ENCODE assay signal across 8 mouse cellular contexts in genomic region chr8:12395071-12396031, GRCm38 (mm10). TPM values are rescaled to one million over a fixed set of nuclear protein-coding genes. Genes with fewer than 3 reads are reported as not detected.
DNase-seq lines count a peak whose midpoint lies in the region; ATAC-seq and TF ChIP-seq lines count a peak whose summit lies in the region.

Gene Sox1 (plus strand): TSS chr8:12395295.

- TF ChIP-seq CTCF in heart, postnatal 0 days (IDR thresholded peaks at IDR 0.05; ENCODE audit: low read depth), result no peak

- peaks cover 2% of the 10 kb centered on the region for H3K4me1 ChIP-seq in liver, embryonic 11.5 days (replicated peaks; ENCODE audit: control insufficient read depth, insufficient read depth, low read length)
- peaks cover 3% of the 10 kb centered on the region; the same call in 1 of the 2 replicates for H3K4me1 ChIP-seq in heart, postnatal 0 days (ENCODE audit: control insufficient read depth, insufficient read depth)
- H3K4me1 ChIP-seq in neural tube, embryonic 13.5 days (replicated peaks), result peaks cover 47% of the 10 kb centered on the region

- peak; percentile 51 for DNase-seq in liver, embryonic 11.5 days (ENCODE audit: low spot score)
- DNase-seq in liver, result no peak
- no peak for DNase-seq in heart, postnatal 0 days (ENCODE audit: low spot score)
- peak; percentile 77 to 84 for DNase-seq in left cerebral cortex, postnatal 10 days (ENCODE audit: extremely low spot score in 1 of 2, low spot score in 2 of 2)
- no peak for DNase-seq in MN1 (ENCODE audit: low spot score)
- no peak for DNase-seq in spleen, adult 18-20 months

- H3K4me3 ChIP-seq in liver, embryonic 11.5 days (ENCODE audit: low read depth, low read length), result peak within 1 kb of the TSS; percentile 39
- H3K4me3 ChIP-seq in heart, postnatal 0 days (ENCODE audit: low read depth, low read length), result peak within 1 kb of the TSS; percentile 48
- H3K4me3 ChIP-seq in neural tube, embryonic 13.5 days, result peak within 1 kb of the TSS; percentile 47

- no peak within 1 kb of the TSS for H3K27ac ChIP-seq in liver, embryonic 11.5 days (ENCODE audit: low read depth, low read length)
- no peak within 1 kb of the TSS for H3K27ac ChIP-seq in heart, postnatal 0 days (ENCODE audit: low read depth)
- H3K27ac ChIP-seq in neural tube, embryonic 13.5 days (replicated peaks), result peak within 1 kb of the TSS; percentile 87

- H3K9ac ChIP-seq in liver, embryonic 11.5 days (ENCODE audit: low read depth, low read length), result no peak within 1 kb of the TSS
- no peak within 1 kb of the TSS for H3K9ac ChIP-seq in heart, postnatal 0 days (replicated peaks; ENCODE audit: low read depth, low read length)
- peak within 1 kb of the TSS; percentile 71 for H3K9ac ChIP-seq in neural tube, embryonic 13.5 days

- intact Hi-C loops in left cerebral cortex, postnatal 10 days (cut with DNase I), result no loop called here

- no peak for TF ChIP-seq EP300 in heart, postnatal 0 days (IDR thresholded peaks at IDR 0.05; ENCODE audit: low read depth)

- WGBS in liver, embryonic 11.5 days, result under 1% methylated on average over 73 of the region's 89 CpGs
- 2% methylated on average over 60 of the region's 89 CpGs for WGBS in heart, postnatal 0 days
- under 1% methylated on average over 71 of the region's 89 CpGs for whole genome bisulfite sequencing in neural tube, embryonic 13.5 days

- H3K36me3 ChIP-seq in liver, embryonic 11.5 days (ENCODE audit: control insufficient read depth, insufficient read depth, low read length), result no peaks in the 10 kb centered on the region
- H3K36me3 ChIP-seq in heart, postnatal 0 days (replicated peaks; ENCODE audit: control insufficient read depth, insufficient read depth, low read length), result no peaks in the 10 kb centered on the region
- no peaks in the 10 kb centered on the region for H3K36me3 ChIP-seq in neural tube, embryonic 13.5 days

- no peaks in the 10 kb centered on the region for H3K9me3 ChIP-seq in liver, embryonic 11.5 days (ENCODE audit: control insufficient read depth, low read length)
- no peaks in the 10 kb centered on the region for H3K9me3 ChIP-seq in heart, postnatal 0 days (replicated peaks; ENCODE audit: control insufficient read depth, low read length)
- no peaks in the 10 kb centered on the region for H3K9me3 ChIP-seq in neural tube, embryonic 13.5 days

- peak within 1 kb of the TSS; percentile 58 for H3K4me2 ChIP-seq in liver, embryonic 11.5 days
- H3K4me2 ChIP-seq in heart, postnatal 0 days (ENCODE audit: low read depth, low read length), result peak within 1 kb of the TSS; percentile 57
- peak within 1 kb of the TSS; percentile 57 for H3K4me2 ChIP-seq in neural tube, embryonic 13.5 days

- ATAC-seq in liver, embryonic 11.5 days (replicated peaks; ENCODE audit: low FRiP score), result no peak; the same call in 1 of the 2 replicates
- ATAC-seq in common myeloid progenitor, adult 5-6 weeks (replicated peaks; ENCODE audit: low read depth, poor library complexity, severe bottlenecking), result peak; percentile 57
- peak; percentile 53; the same call in 1 of the 2 replicates for ATAC-seq in heart, postnatal 0 days (ENCODE audit: insufficient read depth, low read depth)
- peak; percentile 87 for ATAC-seq in neural tube, embryonic 13.5 days (ENCODE audit: low read depth)

- H3K27me3 ChIP-seq in liver, embryonic 11.5 days (replicated peaks; ENCODE audit: control insufficient read depth, insufficient read depth, low read length), result peaks cover 98% of the 10 kb centered on the region
- H3K27me3 ChIP-seq in heart, postnatal 0 days (ENCODE audit: control insufficient read depth, insufficient read depth, low read length), result peaks cover 100% of the 10 kb centered on the region
- peaks cover 91% of the 10 kb centered on the region for H3K27me3 ChIP-seq in neural tube, embryonic 13.5 days

RNA-seq across cellular contexts. Expression of gene Sox1, which starts in this region (rescaled TPM):
- not detected in 2 replicates for polyA plus RNA-seq in liver, embryonic 11.5 days (2014; fragmentation: Nextera tagmentation; extraction: Ambion mirVana)
- total RNA-seq in common myeloid progenitor, adult 5-6 weeks (2017), result not detected in 2 replicates
- not detected in 2 replicates for total RNA-seq in heart, postnatal 0 days (2014; rRNA removed; ENCODE audit: low replicate concordance)
- polyA plus RNA-seq in heart, postnatal 0 days (2015; fragmentation: Nextera tagmentation; extraction: Ambion mirVana), result not detected in 2 replicates
- total RNA-seq in left cerebral cortex, postnatal 10 days (2021), result 1 to 10 TPM; 8.4 to 9.0 TPM
- polyA plus RNA-seq in neural tube, embryonic 13.5 days (2015; fragmentation: Nextera tagmentation; extraction: Ambion mirVana), result 0.96 and 1.1 TPM in 2 replicates

Comparison
In these comparisons a context has a peak if more than half of its experiments do, and no peak if none do; other contexts are left out.
1. Peak in DNase-seq, H3K4me3 ChIP-seq and H3K4me2 ChIP-seq in liver, embryonic 11.5 days; RNA of the gene not detected or under 1 TPM.
2. Peak in ATAC-seq in common myeloid progenitor, adult 5-6 weeks; RNA of the gene not detected or under 1 TPM.
3. Peak in ATAC-seq, H3K4me3 ChIP-seq and H3K4me2 ChIP-seq in heart, postnatal 0 days; RNA of the gene not detected or under 1 TPM.
4. DNase-seq: peak in left cerebral cortex, postnatal 10 days (2 of 2); none in liver (single experiment), heart, postnatal 0 days (single experiment), MN1 (single experiment) and spleen, adult 18-20 months (0 of 2).
5. Peak in every context shown above with its lines, with median percentiles within 50 percentile points of each other: H3K4me2 ChIP-seq and H3K4me3 ChIP-seq.